Mouse (Mus musculus) MEL (cell line): Measurements from ENCODE around the gene Ublcp1. TPM values are rescaled to one million over a fixed set of nuclear protein-coding genes. Genes with fewer than 3 reads are reported as not detected.

Experiments
- DNase-seq: peaks from one replicate; pipeline ENCODE4 v3.0.0; 2011; ENCODE audit warnings: low read depth, low spot score
- H3K27ac ChIP-seq: 2 replicates; pipeline ENCODE4 v1.5.1; 2012; ENCODE audit warnings: low read depth, mild to moderate bottlenecking, control low read depth, low read length, moderate library complexity; ENCODE audit not compliant: control insufficient read depth
- H3K27me3 ChIP-seq, 2 experiments: fragments of 150-350 bp in 1 of 2; sonication (generic) in 1 of 2; 2 replicates each; pipeline ENCODE4 v1.6.1; 2012; ENCODE audit warnings: low read length in 2 of 2, mild to moderate bottlenecking in 2 of 2, improper control_type of control experiment in 1 of 2, moderate library complexity in 1 of 2; ENCODE audit not compliant: insufficient read depth in 2 of 2, control insufficient read depth in 1 of 2
- H3K36me3 ChIP-seq, 2 experiments: 2 replicates each; pipeline ENCODE4 v1.6.1; 2012 to 2014; ENCODE audit warnings: low read length in 2 of 2, improper control_type of control experiment in 1 of 2, inconsistent platforms in 1 of 2, mild to moderate bottlenecking in 1 of 2; ENCODE audit not compliant: insufficient read depth in 2 of 2, control insufficient read depth in 1 of 2
- H3K4me1 ChIP-seq, 2 experiments: fragments of 150-350 bp in 1 of 2; sonication (generic) in 1 of 2; 2 replicates each; pipeline ENCODE4 v1.6.1; 2012; ENCODE audit warnings: low read length in 2 of 2, improper control_type of control experiment in 1 of 2, mild to moderate bottlenecking in 1 of 2; ENCODE audit not compliant: insufficient read depth in 2 of 2, control insufficient read depth in 1 of 2
- H3K4me3 ChIP-seq, 2 experiments: fragments of 150-350 bp in 1 of 2; sonication (generic) in 1 of 2; 2 replicates each; pipeline ENCODE4 v1.5.1; 2012; ENCODE audit warnings: low read depth in 2 of 2, low read length in 2 of 2, mild to moderate bottlenecking in 2 of 2, moderate library complexity in 2 of 2, control low read depth in 1 of 2, improper control_type of control experiment in 1 of 2; ENCODE audit not compliant: control insufficient read depth in 1 of 2, insufficient read depth in 1 of 2
- H3K79me2 ChIP-seq: 2 replicates; pipeline ENCODE4 v1.6.1; 2012; ENCODE audit warnings: mild to moderate bottlenecking, low read length, moderate library complexity; ENCODE audit not compliant: control insufficient read depth, poor library complexity, insufficient read depth
- H3K9ac ChIP-seq: 2 replicates; pipeline ENCODE4 v1.6.1; 2012; ENCODE audit warnings: low read depth, mild to moderate bottlenecking, control low read depth, low read length, moderate library complexity; ENCODE audit not compliant: control insufficient read depth, poor library complexity, severe bottlenecking
- H3K9me3 ChIP-seq: fragments of 150-350 bp; sonication (generic); replicated peaks from 2 replicates; pipeline ENCODE4 v1.6.1; 2012; ENCODE audit warnings: mild to moderate bottlenecking, low read length, improper control_type of control experiment, moderate library complexity; ENCODE audit not compliant: insufficient read depth
- BHLHE40 ChIP-seq: IDR thresholded peaks from 2 replicates; pipeline ENCODE4 v1.6.1; 2012; ENCODE audit warnings: low read depth, mild to moderate bottlenecking, inconsistent platforms, low read length, improper control_type of control experiment, borderline replicate concordance
- CHD1 ChIP-seq: IDR thresholded peaks from 2 replicates; pipeline ENCODE4 v1.6.1; 2012; ENCODE audit warnings: low read depth, mild to moderate bottlenecking, inconsistent platforms, low read length, improper control_type of control experiment
- CTCF ChIP-seq, 3 experiments: IDR thresholded peaks in 2 of 3; conservative IDR thresholded peaks in 1 of 3; 2 replicates each; pipeline ENCODE4 v1.5.1; 2011 to 2012; ENCODE audit warnings: low read length in 3 of 3, low read depth in 2 of 3, mild to moderate bottlenecking in 2 of 3, improper control_type of control experiment in 1 of 3, inconsistent platforms in 1 of 3, mixed read lengths in 1 of 3, moderate library complexity in 1 of 3; ENCODE audit not compliant: control insufficient read depth in 1 of 3, insufficient read depth in 1 of 3, poor library complexity in 1 of 3, severe bottlenecking in 1 of 3
- E2F4 ChIP-seq: IDR thresholded peaks from 2 replicates; pipeline ENCODE4 v1.6.1; 2011; ENCODE audit warnings: low read depth, low read length, improper control_type of control experiment, borderline replicate concordance
- ELF1 ChIP-seq: IDR thresholded peaks from 2 replicates; pipeline ENCODE4 v1.6.1; 2014; ENCODE audit warnings: low read depth, mild to moderate bottlenecking, inconsistent platforms, low read length, improper control_type of control experiment, moderate library complexity
- EP300 ChIP-seq, 2 experiments: IDR thresholded peaks; 2 replicates each; pipeline ENCODE4 v1.6.1; 2011; ENCODE audit warnings: improper control_type of control experiment in 2 of 2, low read length in 2 of 2, low read depth in 1 of 2, mild to moderate bottlenecking in 1 of 2
- ETS1 ChIP-seq: IDR thresholded peaks from 2 replicates; pipeline ENCODE4 v1.6.1; 2012; ENCODE audit warnings: low read depth, mild to moderate bottlenecking, inconsistent platforms, low read length, improper control_type of control experiment, moderate library complexity
- GABPA ChIP-seq: IDR thresholded peaks from 2 replicates; pipeline ENCODE4 v1.6.1; 2012; ENCODE audit warnings: low read depth, mild to moderate bottlenecking, inconsistent platforms, low read length, improper control_type of control experiment, moderate library complexity
- GATA1 ChIP-seq: IDR thresholded peaks from 2 replicates; pipeline ENCODE4 v1.6.1; 2011; ENCODE audit warnings: low read depth, low read length, improper control_type of control experiment
- JUND ChIP-seq: IDR thresholded peaks from 2 replicates; pipeline ENCODE4 v1.6.1; 2011; ENCODE audit warnings: low read depth, mild to moderate bottlenecking, improper control_type of control experiment, low read length
- KAT2A ChIP-seq: conservative IDR thresholded peaks from 2 replicates; pipeline ENCODE4 v1.6.1; 2012; ENCODE audit warnings: low read depth, low read length, improper control_type of control experiment, inconsistent platforms
- MAFK ChIP-seq: IDR thresholded peaks from 2 replicates; pipeline ENCODE4 v1.6.1; 2011; ENCODE audit warnings: low read depth, mild to moderate bottlenecking, low read length, improper control_type of control experiment, borderline replicate concordance
- MAZ ChIP-seq: IDR thresholded peaks from 2 replicates; pipeline ENCODE4 v1.6.1; 2012; ENCODE audit warnings: low read depth, mild to moderate bottlenecking, inconsistent platforms, low read length, improper control_type of control experiment
- MXI1 ChIP-seq: IDR thresholded peaks from 2 replicates; pipeline ENCODE4 v1.6.1; 2011; ENCODE audit warnings: mild to moderate bottlenecking, low read depth, low read length, improper control_type of control experiment
- MYB ChIP-seq: IDR thresholded peaks from 2 replicates; pipeline ENCODE4 v1.6.1; 2011; ENCODE audit warnings: mild to moderate bottlenecking, low read depth, low read length, improper control_type of control experiment
- MYC ChIP-seq: IDR thresholded peaks from 2 replicates; pipeline ENCODE4 v1.6.1; 2011; ENCODE audit warnings: low read depth, mild to moderate bottlenecking, low read length, improper control_type of control experiment, moderate library complexity
- NELFE ChIP-seq: IDR thresholded peaks from 2 replicates; pipeline ENCODE4 v1.6.1; 2011; ENCODE audit warnings: low read depth, low read length, improper control_type of control experiment
- POLR2AphosphoS2 ChIP-seq: IDR thresholded peaks from 2 replicates; pipeline ENCODE4 v1.6.1; 2011; ENCODE audit warnings: low read length, improper control_type of control experiment
- RCOR1 ChIP-seq: IDR thresholded peaks from 2 replicates; pipeline ENCODE4 v1.6.1; 2012; ENCODE audit warnings: low read depth, mild to moderate bottlenecking, inconsistent platforms, low read length, improper control_type of control experiment
- SIN3A ChIP-seq: IDR thresholded peaks from 2 replicates; pipeline ENCODE4 v1.6.1; 2012; ENCODE audit warnings: low read length, improper control_type of control experiment, inconsistent platforms
- SMC3 ChIP-seq: IDR thresholded peaks from 2 replicates; pipeline ENCODE4 v1.6.1; 2011; ENCODE audit warnings: low read depth, low read length, improper control_type of control experiment
- TAL1 ChIP-seq: IDR thresholded peaks from 2 replicates; pipeline ENCODE4 v1.6.1; 2012; ENCODE audit warnings: mild to moderate bottlenecking, inconsistent platforms, low read length, moderate library complexity, mixed read lengths
- TBP ChIP-seq: IDR thresholded peaks from 2 replicates; pipeline ENCODE4 v1.8.0; 2011; ENCODE audit warnings: low read depth, low read length, improper control_type of control experiment
- TCF12 ChIP-seq: IDR thresholded peaks from 2 replicates; pipeline ENCODE4 v1.6.1; 2014; ENCODE audit warnings: low read depth, mild to moderate bottlenecking, inconsistent platforms, low read length, improper control_type of control experiment, moderate library complexity
- UBTF ChIP-seq: IDR thresholded peaks from 2 replicates; pipeline ENCODE4 v1.6.1; 2012; ENCODE audit warnings: low read depth, mild to moderate bottlenecking, inconsistent platforms, low read length, improper control_type of control experiment, moderate library complexity, borderline replicate concordance; ENCODE audit not compliant: insufficient read depth
- USF1 ChIP-seq: IDR thresholded peaks from 2 replicates; pipeline ENCODE4 v1.6.1; 2014; ENCODE audit warnings: low read depth, mild to moderate bottlenecking, inconsistent platforms, low read length, improper control_type of control experiment, moderate library complexity
- USF2 ChIP-seq, 2 experiments: IDR thresholded peaks; 2 replicates each; pipeline ENCODE4 v1.6.1; 2011 to 2012; ENCODE audit warnings: improper control_type of control experiment in 2 of 2, low read length in 2 of 2, borderline replicate concordance in 1 of 2, inconsistent platforms in 1 of 2, low read depth in 1 of 2, mild to moderate bottlenecking in 1 of 2; ENCODE audit not compliant: insufficient read depth in 1 of 2
- ZC3H11A ChIP-seq: IDR thresholded peaks from 2 replicates; pipeline ENCODE4 v1.6.1; 2012; ENCODE audit warnings: low read depth, mild to moderate bottlenecking, inconsistent platforms, low read length, improper control_type of control experiment
- ZMIZ1 ChIP-seq: IDR thresholded peaks from 2 replicates; pipeline ENCODE4 v1.6.1; 2012; ENCODE audit warnings: low read depth, mild to moderate bottlenecking, inconsistent platforms, low read length, improper control_type of control experiment, moderate library complexity
- ZNF384 ChIP-seq: IDR thresholded peaks from 2 replicates; pipeline ENCODE4 v1.6.1; 2012; ENCODE audit warnings: low read depth, mild to moderate bottlenecking, inconsistent platforms, low read length, improper control_type of control experiment
- polyA plus RNA-seq, 2 experiments: library from polyadenylated mRNA; stranded (reverse) in 1 of 2; unstranded in 1 of 2; fragments of >175 nt in 1 of 2; fragments of >200 nt in 1 of 2; gene quantifications; 2 replicates each; pipeline versions ENCODE4 v1.2.1 to v1.2.4; 2012; ENCODE audit warnings: low replicate concordance in 2 of 2, low read depth in 1 of 2; ENCODE audit not compliant: insufficient read length in 2 of 2, insufficient read depth in 1 of 2, missing spikeins in 1 of 2
- total RNA-seq: library from RNA; depleted of rRNA; stranded (reverse); fragments of 300-350 nt; gene quantifications from 2 replicates; pipeline ENCODE4 v1.2.3, GENCODE M21; 2012

The Ublcp1 gene
- total and polyA plus RNA-seq, 3 experiments = 21.1 to 22.2 TPM; not detected in 1

DNA sequence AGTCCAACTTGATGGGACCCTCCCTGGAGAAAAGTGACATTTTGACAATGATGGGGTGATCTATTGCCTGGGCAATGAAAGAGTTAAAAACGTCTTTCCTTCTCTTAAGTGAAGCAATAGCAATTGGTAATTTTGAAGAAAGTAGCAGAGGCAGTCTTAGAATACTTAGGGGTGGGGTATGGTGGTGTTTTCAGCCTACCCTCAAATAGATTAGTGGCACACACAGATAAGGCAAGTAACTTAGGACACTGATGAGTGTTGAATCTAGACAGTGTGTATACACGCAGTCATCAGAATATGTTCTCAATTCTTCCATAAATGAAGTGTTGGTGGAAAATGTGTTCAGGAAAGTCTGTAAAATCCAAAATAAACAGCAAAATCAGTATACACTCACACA lies 42.7 kb upstream of the Ublcp1 start (continued):
- peak; percentile 71 for TF ChIP-seq TCF12
- no peak for TF ChIP-seq ZC3H11A
- peak; percentile 45; the same call in 1 of the 2 replicates for TF ChIP-seq NELFE
- TF ChIP-seq E2F4 = no peak
- TF ChIP-seq ZMIZ1 = 0 out of 2 replicates have a peak, but pooled peaks have one; percentile 15
- TF ChIP-seq GATA1 = peak; percentile 89
- no peak for TF ChIP-seq GABPA
- peak; percentile 66 to 75 for TF ChIP-seq EP300 (IDR thresholded peaks at IDR 0.05; ENCODE audit: low read depth in 1 of 2, low read length in 2 of 2)
- TF ChIP-seq JUND = no peak
- TF ChIP-seq SIN3A = peak; percentile 69; the same call in 1 of the 2 replicates
- TF ChIP-seq TAL1 = peak; percentile 40; the same call in 1 of the 2 replicates
- no peak for TF ChIP-seq KAT2A
- no peak for TF ChIP-seq MXI1
- TF ChIP-seq ELF1 = no peak
- 0 out of 2 replicates have a peak, but pooled peaks have one; percentile 2 for TF ChIP-seq MYB
- TF ChIP-seq CHD1 = no peak

GRCm38 (mm10) chr11:44512044-44513025 lies 42.0 kb upstream of the Ublcp1 start:
- Histone ChIP-seq H3K4me1 (peaks cover 42 to 45% of the 10 kb centered on the region in 2 experiments), H3K4me3 (peak overlapping the region; percentile 26 to 34), H3K27ac (peak overlapping the region; percentile 97)
- TF ChIP-seq KAT2A (no peak), ZMIZ1 (peak; percentile 42; the same call in 1 of the 2 replicates), NELFE (peak; percentile 60), MYC (peak; percentile 99), ZNF384 (peak; percentile 84), GATA1 (peak; percentile 88), MAZ (0 out of 2 replicates have a peak, but pooled peaks have one; percentile 38), TBP (peak; percentile 90), ZC3H11A (no peak), UBTF (0 out of 2 replicates have a peak, but pooled peaks have one; percentile 61), EP300 (IDR thresholded peaks at IDR 0.05; ENCODE audit: low read depth in 1 of 2, low read length in 2 of 2) (peak; percentile 77 to 92), BHLHE40 (0 out of 2 replicates have a peak, but pooled peaks have one; percentile 8), ETS1 (peak; percentile 88), CTCF (IDR thresholded peaks at IDR 0.05 in 2 of 3, conservative IDR thresholded peaks at IDR 0.05 in 1 of 3; ENCODE audit: control insufficient read depth in 1 of 3, insufficient read depth in 1 of 3, low read depth in 2 of 3, low read length in 3 of 3, poor library complexity in 1 of 3, severe bottlenecking in 1 of 3) (no peak), RCOR1 (peak; percentile 75), GABPA (no peak), SIN3A (peak; percentile 91), POLR2AphosphoS2 (peak; percentile 47), TCF12 (peak; percentile 88), SMC3 (no peak), MAFK (no peak), JUND (0 out of 2 replicates have a peak, but pooled peaks have one; percentile 23), USF1 (peak; percentile 89), USF2 (IDR thresholded peaks at IDR 0.05; ENCODE audit: borderline replicate concordance in 1 of 2, insufficient read depth in 1 of 2, low read depth in 1 of 2, low read length in 2 of 2) (peak in 1 of 2 experiments; percentile 78; a peak in 2 of 4 replicates)

More at GRCm38 (mm10) chr11:44512044-44513025, 42.0 kb upstream of the Ublcp1 start:
- Histone ChIP-seq H3K9ac (peak overlapping the region; percentile 69), H3K36me3 (peaks cover 0 to 59% of the 10 kb centered on the region in 2 experiments; a peak in 2 of 4 replicates), H3K27me3 (no peaks in the 10 kb centered on the region), H3K9me3 (no peaks in the 10 kb centered on the region), H3K79me2 (no peaks in the 10 kb centered on the region)
- DNase-seq = peak; percentile 97
